Comparison of ENCODE assay signal across 9 mouse cellular contexts in genomic region chr16:5431111-5431510, GRCm38 (mm10).
A peak's percentile ranks its signal among the peaks of the same experiment; 100 is the strongest.
DNase-seq lines count a peak whose midpoint lies in the region; ATAC-seq and TF ChIP-seq lines count a peak whose summit lies in the region.
"Had no signal": no experiment of that assay in that cellular context is flagged by ENCODE, and none has a peak within 500 bp of the region (broad histone marks: within the 10 kb centered on the region; RNA-seq: fewer than 3 reads in every experiment).

No protein-coding gene starts in this region.

- no peak for DNase-seq in forebrain, embryonic 10.5 days (ENCODE audit: extremely low spot score, low spot score)
- peak; percentile 89 for DNase-seq in cerebellum, adult 9-11 months
- peak; percentile 57 to 64 for DNase-seq in left cerebral cortex, postnatal 25 days (ENCODE audit: low spot score in 2 of 2)
- no peak for DNase-seq in adrenal gland, adult 2 months
- DNase-seq in adrenal gland, postnatal 36 days = no peak
- DNase-seq in thymus, adult 2 months = no peak
- DNase-seq: liver, embryonic 13.5 days had no signal

- H3K27ac ChIP-seq in forebrain, embryonic 12.5 days = 0 out of 2 replicates have a peak overlapping the region, but pooled peaks have one; percentile 8
- H3K27ac ChIP-seq in forebrain, embryonic 10.5 days = no peak overlapping the region
- peak overlapping the region; percentile 87 for H3K27ac ChIP-seq in heart, embryonic 12.5 days (ENCODE audit: poor library complexity, severe bottlenecking)
- no peak overlapping the region for H3K27ac ChIP-seq in thymus, adult 2 months (ENCODE audit: control insufficient read depth, insufficient read depth, low read length)
- H3K27ac ChIP-seq: liver, embryonic 13.5 days had no signal

- no peak overlapping the region for H3K4me2 ChIP-seq in forebrain, embryonic 12.5 days
- H3K4me2 ChIP-seq in heart, embryonic 12.5 days = peak overlapping the region; percentile 57
- H3K4me2 ChIP-seq: liver, embryonic 13.5 days had no signal

- no peak for ATAC-seq in forebrain, embryonic 12.5 days (ENCODE audit: low FRiP score)
- ATAC-seq in heart, embryonic 12.5 days (ENCODE audit: insufficient number of reproducible peaks, low FRiP score) = peak; percentile 88

- TF ChIP-seq CTCF in thymus, adult 2 months (IDR thresholded peaks at IDR 0.05; ENCODE audit: borderline replicate concordance, control insufficient read depth, extremely low read depth, insufficient read depth, low read length, poor library complexity) = no peak

- no peaks in the 10 kb centered on the region for H3K27me3 ChIP-seq in forebrain, embryonic 12.5 days
- H3K27me3 ChIP-seq in forebrain, embryonic 10.5 days (ENCODE audit: poor library complexity, severe bottlenecking) = no peaks in the 10 kb centered on the region
- H3K27me3 ChIP-seq in heart, embryonic 12.5 days (replicated peaks) = no peaks in the 10 kb centered on the region
- no peaks in the 10 kb centered on the region for H3K27me3 ChIP-seq in thymus, adult 2 months (ENCODE audit: control insufficient read depth, insufficient read depth, low read length)
- H3K27me3 ChIP-seq: liver, embryonic 13.5 days had no signal

- no peak for TF ChIP-seq POLR2A in thymus, adult 2 months (IDR thresholded peaks at IDR 0.05; ENCODE audit: control insufficient read depth, extremely low read depth, insufficient read depth, low read length, poor library complexity)

- intact Hi-C loops in left cerebral cortex, postnatal 25 days (cut with DNase I) = no loop called here

- H3K9ac ChIP-seq in forebrain, embryonic 12.5 days = no peak overlapping the region
- no peak overlapping the region for H3K9ac ChIP-seq in heart, embryonic 12.5 days
- H3K9ac ChIP-seq: liver, embryonic 13.5 days had no signal

- 83% methylated on average over 3 of the region's 3 CpGs for WGBS in forebrain, embryonic 12.5 days
- WGBS in forebrain, embryonic 10.5 days = 81% methylated on average over 3 of the region's 3 CpGs
- WGBS in heart, embryonic 12.5 days = 18% methylated on average over 3 of the region's 3 CpGs
- WGBS in thymus, adult 2 months = 88% methylated on average over 3 of the region's 3 CpGs

- H3K4me1 ChIP-seq in forebrain, embryonic 12.5 days = no peaks in the 10 kb centered on the region
- no peaks in the 10 kb centered on the region for H3K4me1 ChIP-seq in forebrain, embryonic 10.5 days
- H3K4me1 ChIP-seq in heart, embryonic 12.5 days (replicated peaks) = peaks cover 22% of the 10 kb centered on the region
- H3K4me1 ChIP-seq in thymus, adult 2 months (replicated peaks; ENCODE audit: control insufficient read depth, insufficient read depth, low read length) = peaks cover 26% of the 10 kb centered on the region

- H3K9me3 ChIP-seq in forebrain, embryonic 12.5 days = no peaks in the 10 kb centered on the region
- no peaks in the 10 kb centered on the region for H3K9me3 ChIP-seq in forebrain, embryonic 10.5 days
- no peaks in the 10 kb centered on the region for H3K9me3 ChIP-seq in heart, embryonic 12.5 days (replicated peaks)
- H3K9me3 ChIP-seq: liver, embryonic 13.5 days had no signal

- no peaks in the 10 kb centered on the region for H3K36me3 ChIP-seq in forebrain, embryonic 12.5 days (replicated peaks)
- H3K36me3 ChIP-seq in forebrain, embryonic 10.5 days (replicated peaks) = no peaks in the 10 kb centered on the region
- no peaks in the 10 kb centered on the region for H3K36me3 ChIP-seq in heart, embryonic 12.5 days
- H3K36me3 ChIP-seq in thymus, adult 2 months (ENCODE audit: control insufficient read depth, insufficient read depth, low read length) = no peaks in the 10 kb centered on the region
- H3K36me3 ChIP-seq: liver, embryonic 13.5 days had no signal

- no peak overlapping the region for H3K4me3 ChIP-seq in forebrain, embryonic 12.5 days (replicated peaks)
- no peak overlapping the region for H3K4me3 ChIP-seq in forebrain, embryonic 10.5 days
- peak overlapping the region; percentile 25 for H3K4me3 ChIP-seq in heart, embryonic 12.5 days
- no peak overlapping the region for H3K4me3 ChIP-seq in thymus, adult 2 months (ENCODE audit: control insufficient read depth, insufficient read depth, low read length)
- H3K4me3 ChIP-seq: liver, embryonic 13.5 days had no signal

Comparison
In these comparisons a context has a peak if more than half of its experiments do, and no peak if none do; other contexts are left out.
1. H3K27ac ChIP-seq: peak in forebrain, embryonic 12.5 days (single experiment) and heart, embryonic 12.5 days (single experiment); none in forebrain, embryonic 10.5 days (single experiment) and thymus, adult 2 months (single experiment).
2. DNase-seq: peak in cerebellum, adult 9-11 months (single experiment) and left cerebral cortex, postnatal 25 days (2 of 2); none in forebrain, embryonic 10.5 days (single experiment), adrenal gland, adult 2 months (single experiment), adrenal gland, postnatal 36 days (0 of 2) and thymus, adult 2 months (single experiment).